Mouse (Mus musculus) embryonic facial prominence, embryonic 15.5 days (tissue): ENCODE results near the gene Eda. TPM values are rescaled to one million over a fixed set of nuclear protein-coding genes. Genes with fewer than 3 reads are reported as not detected.

ENCODE experiments used
- ATAC-seq: fragments of 200-750 bp; cut with Nextera tagmentation; 2 replicates; pipeline ENCODE4 v1.8.0; 2017; ENCODE audit warnings: low read depth, moderate TSS enrichment; ENCODE audit not compliant: insufficient number of reproducible peaks, low FRiP score, low TSS enrichment
- H3K27ac ChIP-seq: fragments of 300-500 bp; sonication (generic); replicated peaks from 2 replicates; pipeline ENCODE4 v1.5.1; 2015; ENCODE audit warnings: mild to moderate bottlenecking, inconsistent platforms
- H3K27me3 ChIP-seq: fragments of 300-500 bp; sonication (generic); 2 replicates; pipeline ENCODE4 v1.6.1; 2015; ENCODE audit warnings: inconsistent platforms
- H3K36me3 ChIP-seq: fragments of 300-500 bp; sonication (generic); 2 replicates; pipeline ENCODE4 v1.6.1; 2015; ENCODE audit warnings: mild to moderate bottlenecking, inconsistent platforms
- H3K4me1 ChIP-seq: fragments of 300-500 bp; sonication (generic); 2 replicates; pipeline ENCODE4 v1.6.1; 2015; ENCODE audit warnings: inconsistent platforms
- H3K4me2 ChIP-seq: fragments of 300-500 bp; sonication (generic); replicated peaks from 2 replicates; pipeline ENCODE4 v1.6.1; 2015; ENCODE audit warnings: mild to moderate bottlenecking, inconsistent platforms
- H3K4me3 ChIP-seq: fragments of 300-500 bp; sonication (generic); replicated peaks from 2 replicates; pipeline ENCODE4 v1.5.1; 2015; ENCODE audit warnings: mild to moderate bottlenecking, inconsistent platforms
- H3K9ac ChIP-seq: fragments of 300-500 bp; sonication (generic); 2 replicates; pipeline ENCODE4 v1.6.1; 2015; ENCODE audit warnings: inconsistent platforms
- H3K9me3 ChIP-seq: fragments of 300-500 bp; sonication (generic); replicated peaks from 2 replicates; pipeline ENCODE4 v1.6.1; 2016; ENCODE audit warnings: inconsistent platforms
- WGBS: fragments of 180-500 bp; shearing (Covaris S2); methylation state at CpG from one replicate; pipeline ENCODE4 v1.1.7; 2015; 5-methylcytosine and 5-hydroxymethylcytosine counted together
- polyA plus RNA-seq: library from polyadenylated mRNA; unstranded; fragments of >200 nt; fragmentation: Nextera tagmentation; extraction: Ambion mirVana; gene quantifications from 2 replicates; pipeline ENCODE4 v1.2.1, GENCODE M21; 2015

Eda gene
- polyA plus RNA-seq, 1 experiment from 2014 or later, result 4.5 TPM

DNA sequence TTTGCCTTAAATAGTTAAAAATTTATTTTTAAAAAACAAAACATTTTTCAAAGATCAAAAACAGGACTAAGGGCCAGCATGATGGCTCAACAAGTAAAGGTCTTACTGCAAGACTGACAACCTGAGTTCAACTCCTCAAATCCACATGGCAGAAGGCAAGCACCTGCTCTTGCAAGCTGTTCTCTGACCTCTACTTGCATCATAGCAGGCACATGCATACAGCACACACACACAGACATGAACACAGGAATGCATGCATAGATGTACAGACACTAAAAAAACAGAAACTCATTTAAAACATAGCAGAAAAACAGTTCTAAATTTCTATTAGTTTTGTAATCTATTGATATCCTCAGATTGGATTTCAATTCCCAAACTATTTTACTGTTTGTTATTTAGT lies 338.2 kb downstream of the Eda start:
- ATAC-seq, result no peak
- Histone ChIP-seq H3K4me2 (no peak overlapping the region), H3K4me3 (no peak overlapping the region), H3K9ac (no peak overlapping the region), H3K27me3 (no peaks in the 10 kb centered on the region), H3K36me3 (no peaks in the 10 kb centered on the region), H3K4me1 (no peaks in the 10 kb centered on the region), H3K9me3 (no peaks in the 10 kb centered on the region), H3K27ac (no peak overlapping the region)

GRCm38 (mm10) chrX:100314172-100314902 lies 338.9 kb downstream of the Eda start:
- Histone ChIP-seq H3K4me3 (no peak overlapping the region), H3K9ac (no peak overlapping the region), H3K27ac (no peak overlapping the region), H3K9me3 (no peaks in the 10 kb centered on the region), H3K4me2 (no peak overlapping the region), H3K27me3 (no peaks in the 10 kb centered on the region), H3K4me1 (no peaks in the 10 kb centered on the region), H3K36me3 (no peaks in the 10 kb centered on the region)
- no peak for ATAC-seq

GRCm38 (mm10) chrX:100340687-100341086 lies 365.3 kb downstream of the Eda start:
- Histone ChIP-seq H3K27ac (no peak overlapping the region), H3K27me3 (no peaks in the 10 kb centered on the region; the same call in 1 of the 2 replicates), H3K4me3 (no peak overlapping the region), H3K36me3 (no peaks in the 10 kb centered on the region), H3K9ac (no peak overlapping the region), H3K4me2 (no peak overlapping the region), H3K4me1 (no peaks in the 10 kb centered on the region), H3K9me3 (no peaks in the 10 kb centered on the region)
- ATAC-seq, result no peak
- 78% methylated on average over 2 of the region's 2 CpGs for WGBS

DNA sequence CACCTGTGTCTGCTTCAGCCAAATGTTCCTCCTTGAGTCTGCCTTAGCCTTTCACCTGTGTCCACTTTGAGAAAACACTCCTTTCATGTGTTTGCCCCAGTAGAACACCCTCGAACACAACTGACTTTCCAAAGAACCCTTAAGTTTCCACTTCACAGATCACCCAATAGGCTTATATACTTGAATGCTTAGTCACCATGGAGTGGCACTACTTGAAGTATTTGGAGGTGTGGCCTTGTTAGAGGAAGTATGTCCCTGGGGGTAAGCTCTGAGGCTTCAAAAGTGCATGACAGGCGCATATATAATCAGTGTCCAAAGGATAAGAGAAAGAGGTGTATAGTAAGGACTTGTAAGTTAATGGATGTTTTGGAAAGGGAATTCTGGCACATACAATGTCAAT lies 369.0 kb downstream of the Eda start:
- Histone ChIP-seq H3K9me3 (no peaks in the 10 kb centered on the region), H3K4me1 (no peaks in the 10 kb centered on the region), H3K27ac (no peak overlapping the region), H3K4me3 (no peak overlapping the region), H3K27me3 (no peaks in the 10 kb centered on the region; the same call in 1 of the 2 replicates), H3K36me3 (no peaks in the 10 kb centered on the region), H3K4me2 (no peak overlapping the region), H3K9ac (no peak overlapping the region)
- whole genome bisulfite sequencing, result 82% methylated on average over 2 of the region's 2 CpGs
- no peak for ATAC-seq

- ATAC-seq, result no peak
- no peak overlapping the region for H3K27ac ChIP-seq
- no peaks in the 10 kb centered on the region for H3K4me1 ChIP-seq
- H3K9me3 ChIP-seq, result no peaks in the 10 kb centered on the region
- no peak overlapping the region for H3K4me3 ChIP-seq
- H3K4me2 ChIP-seq, result no peak overlapping the region
- 56% methylated on average over 2 of the region's 2 CpGs for WGBS
- H3K36me3 ChIP-seq, result no peaks in the 10 kb centered on the region
- peaks cover 3% of the 10 kb centered on the region; the same call in 1 of the 2 replicates for H3K27me3 ChIP-seq
- H3K9ac ChIP-seq, result no peak overlapping the region
Observed at GRCm38 (mm10) chrX:100356974-100357373, 381.6 kb downstream of the Eda start.

DNA sequence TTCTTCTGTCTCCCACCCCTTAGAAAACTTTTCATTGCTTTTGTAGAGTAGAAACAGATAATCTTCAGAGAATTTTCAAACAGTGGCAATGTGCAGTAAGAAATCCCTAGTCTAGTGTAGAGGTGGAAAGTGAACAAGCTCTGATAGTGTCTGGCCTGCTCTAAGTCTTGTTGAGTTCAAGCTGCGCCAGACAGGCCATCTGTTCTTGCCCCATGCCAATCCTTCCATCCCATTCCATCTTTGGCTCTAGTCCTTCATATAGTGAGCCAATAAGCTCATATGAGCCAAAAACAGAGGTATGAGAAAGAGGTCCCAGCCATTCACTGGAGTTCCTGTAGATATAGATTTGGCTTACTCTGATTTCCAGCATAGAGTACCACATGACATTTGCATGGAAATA lies 414.5 kb downstream of the Eda start:
- no peak overlapping the region for H3K9ac ChIP-seq
- H3K4me2 ChIP-seq, result no peak overlapping the region
- no peak overlapping the region for H3K27ac ChIP-seq
- WGBS, result 84% methylated on average over 1 of the region's 1 CpGs
- no peaks in the 10 kb centered on the region for H3K9me3 ChIP-seq
- H3K27me3 ChIP-seq, result no peaks in the 10 kb centered on the region; the same call in 1 of the 2 replicates
- H3K36me3 ChIP-seq, result no peaks in the 10 kb centered on the region
- no peak for ATAC-seq
- no peak overlapping the region for H3K4me3 ChIP-seq
- no peaks in the 10 kb centered on the region for H3K4me1 ChIP-seq

- no peak overlapping the region for H3K4me2 ChIP-seq
- no peaks in the 10 kb centered on the region for H3K36me3 ChIP-seq
- H3K9ac ChIP-seq, result no peak overlapping the region
- H3K4me1 ChIP-seq, result no peaks in the 10 kb centered on the region
- no peaks in the 10 kb centered on the region for H3K9me3 ChIP-seq
- whole genome bisulfite sequencing, result 20% methylated on average over 6 of the region's 6 CpGs
- H3K27me3 ChIP-seq, result no peaks in the 10 kb centered on the region; the same call in 1 of the 2 replicates
- no peak overlapping the region for H3K27ac ChIP-seq
- H3K4me3 ChIP-seq, result no peak overlapping the region
- no peak for ATAC-seq
Observed at GRCm38 (mm10) chrX:100392304-100392703, 416.9 kb downstream of the Eda start.

DNA sequence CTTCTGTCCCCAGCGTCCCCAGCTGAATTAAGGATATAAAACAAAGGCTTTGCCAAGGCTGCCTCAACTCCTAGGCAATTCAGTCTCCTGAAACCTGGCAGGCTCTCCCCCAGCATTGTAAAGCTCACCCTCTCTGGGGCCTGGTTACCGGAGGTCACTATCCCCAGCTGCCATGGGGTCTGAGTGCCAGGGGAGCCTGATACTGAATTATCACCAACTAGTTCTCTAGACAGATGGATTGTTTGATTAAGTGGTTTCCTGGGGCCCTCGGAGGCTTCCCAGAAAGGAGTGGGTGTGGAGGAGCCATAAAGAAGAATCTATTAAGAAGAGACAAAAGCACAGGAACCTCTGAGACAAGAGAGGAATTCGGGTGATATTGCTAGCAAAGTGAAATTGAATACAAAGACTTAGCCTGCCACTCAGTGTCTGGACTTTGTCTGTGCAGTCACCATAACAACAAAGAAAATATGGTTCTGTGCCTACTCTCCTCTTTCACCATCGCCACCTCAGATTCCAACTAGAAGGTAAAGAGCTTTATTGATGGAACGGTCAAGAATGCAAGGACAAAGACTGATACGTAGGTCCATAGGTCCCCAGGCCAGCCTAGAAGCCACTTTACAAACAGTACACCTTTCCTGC lies 418.9 kb downstream of the Eda start:
- Histone ChIP-seq H3K9me3 (no peaks in the 10 kb centered on the region), H3K27me3 (no peaks in the 10 kb centered on the region; the same call in none of the 2 replicates), H3K36me3 (no peaks in the 10 kb centered on the region), H3K4me3 (no peak overlapping the region), H3K27ac (no peak overlapping the region), H3K4me1 (no peaks in the 10 kb centered on the region), H3K4me2 (no peak overlapping the region), H3K9ac (no peak overlapping the region)
- ATAC-seq, result no peak
- 63% methylated on average over 7 of the region's 7 CpGs for WGBS

- no peak overlapping the region for H3K4me2 ChIP-seq
- WGBS, result 85% methylated on average over 8 of the region's 8 CpGs
- no peaks in the 10 kb centered on the region for H3K4me1 ChIP-seq
- ATAC-seq, result no peak
- no peaks in the 10 kb centered on the region for H3K9me3 ChIP-seq
- H3K36me3 ChIP-seq, result no peaks in the 10 kb centered on the region
- H3K27me3 ChIP-seq, result no peaks in the 10 kb centered on the region; the same call in none of the 2 replicates
- no peak overlapping the region for H3K4me3 ChIP-seq
- H3K9ac ChIP-seq, result no peak overlapping the region
- no peak overlapping the region for H3K27ac ChIP-seq
Observed at GRCm38 (mm10) chrX:100395026-100395425, 419.6 kb downstream of the Eda start.

- Histone ChIP-seq H3K4me3 (no peak overlapping the region), H3K36me3 (no peaks in the 10 kb centered on the region), H3K4me1 (no peaks in the 10 kb centered on the region), H3K9me3 (no peaks in the 10 kb centered on the region), H3K27me3 (no peaks in the 10 kb centered on the region; the same call in 1 of the 2 replicates), H3K9ac (no peak overlapping the region), H3K27ac (no peak overlapping the region), H3K4me2 (no peak overlapping the region)
- no peak for ATAC-seq
Observed at GRCm38 (mm10) chrX:100400900-100401299, 425.5 kb downstream of the Eda start.

- H3K27me3 ChIP-seq, result no peaks in the 10 kb centered on the region; the same call in 1 of the 2 replicates
- no peak overlapping the region for H3K4me2 ChIP-seq
- no peak overlapping the region for H3K9ac ChIP-seq
- no peaks in the 10 kb centered on the region for H3K9me3 ChIP-seq
- no peak overlapping the region for H3K4me3 ChIP-seq
- 73% methylated on average over 5 of the region's 5 CpGs for WGBS
- no peaks in the 10 kb centered on the region for H3K36me3 ChIP-seq
- ATAC-seq, result no peak
- H3K27ac ChIP-seq, result no peak overlapping the region
- H3K4me1 ChIP-seq, result no peaks in the 10 kb centered on the region
Observed at GRCm38 (mm10) chrX:100401657-100402056, 426.3 kb downstream of the Eda start.

- H3K27me3 ChIP-seq, result no peaks in the 10 kb centered on the region
- H3K9ac ChIP-seq, result no peak overlapping the region
- H3K4me1 ChIP-seq, result no peaks in the 10 kb centered on the region
- H3K4me2 ChIP-seq, result no peak overlapping the region
- WGBS, result 40% methylated on average over 1 of the region's 1 CpGs
- no peak overlapping the region for H3K27ac ChIP-seq
- no peak overlapping the region for H3K4me3 ChIP-seq
- H3K9me3 ChIP-seq, result no peaks in the 10 kb centered on the region
- no peaks in the 10 kb centered on the region for H3K36me3 ChIP-seq
- ATAC-seq, result no peak
Observed at GRCm38 (mm10) chrX:100409245-100409644, 433.8 kb downstream of the Eda start.
